Mouse (Mus musculus): ENCODE data around the gene Rps18. TPM values are rescaled to one million over a fixed set of nuclear protein-coding genes. Genes with fewer than 3 reads are reported as not detected.
A peak's percentile ranks its signal among the peaks of the same experiment; 100 is the strongest.

The Rps18 gene
- total RNA-seq, 2 experiments from 2014 or later = 464 to 543 TPM

DNA sequence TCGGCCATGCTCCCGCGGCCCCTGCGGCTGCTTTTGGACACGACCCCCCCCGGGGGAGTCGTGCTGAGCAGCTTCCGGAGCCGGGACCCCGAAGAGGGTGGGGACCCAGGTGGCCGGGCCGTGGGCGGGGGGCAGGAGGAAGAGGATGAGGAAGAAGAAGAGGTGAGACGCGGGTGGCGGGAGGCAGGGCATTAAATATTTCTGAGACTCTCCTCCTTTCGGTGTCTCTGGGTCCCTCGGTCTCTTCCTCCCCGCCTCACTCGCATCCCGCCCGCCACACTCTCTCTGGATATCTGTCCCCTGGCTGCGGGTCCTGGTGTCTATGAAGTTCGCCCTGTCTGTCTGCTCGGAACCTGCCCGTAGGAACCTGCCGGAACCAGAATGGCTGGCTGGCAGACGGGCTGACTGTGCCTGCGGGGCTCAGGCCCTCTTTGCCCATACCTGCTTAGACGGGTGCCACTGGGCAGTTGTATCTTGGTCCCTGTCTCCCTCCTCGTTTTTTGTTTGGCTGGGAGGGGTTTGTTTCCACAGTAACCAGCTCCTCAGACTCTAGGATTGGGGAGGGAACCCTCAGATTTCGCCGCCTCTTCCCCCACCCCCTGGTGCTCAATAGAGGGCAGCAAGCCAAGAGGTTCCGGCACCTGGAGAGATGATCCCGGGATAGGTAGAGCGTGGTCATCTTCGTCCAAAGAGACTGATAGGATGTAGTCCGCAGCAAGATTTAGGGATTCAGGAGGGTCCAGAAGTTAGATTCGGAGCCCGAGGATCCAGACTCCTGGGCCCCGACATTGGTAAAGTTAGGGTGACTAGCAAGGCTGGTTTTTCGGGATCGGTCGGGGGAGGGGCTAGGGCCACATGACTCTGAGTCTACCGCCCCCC lies 25.3 kb downstream of the Rps18 start:
- intact Hi-C loops (cut with DNase I; ENCODE audit: low total_unique reads) = no loop called here
- no peak for DNase-seq

DNA sequence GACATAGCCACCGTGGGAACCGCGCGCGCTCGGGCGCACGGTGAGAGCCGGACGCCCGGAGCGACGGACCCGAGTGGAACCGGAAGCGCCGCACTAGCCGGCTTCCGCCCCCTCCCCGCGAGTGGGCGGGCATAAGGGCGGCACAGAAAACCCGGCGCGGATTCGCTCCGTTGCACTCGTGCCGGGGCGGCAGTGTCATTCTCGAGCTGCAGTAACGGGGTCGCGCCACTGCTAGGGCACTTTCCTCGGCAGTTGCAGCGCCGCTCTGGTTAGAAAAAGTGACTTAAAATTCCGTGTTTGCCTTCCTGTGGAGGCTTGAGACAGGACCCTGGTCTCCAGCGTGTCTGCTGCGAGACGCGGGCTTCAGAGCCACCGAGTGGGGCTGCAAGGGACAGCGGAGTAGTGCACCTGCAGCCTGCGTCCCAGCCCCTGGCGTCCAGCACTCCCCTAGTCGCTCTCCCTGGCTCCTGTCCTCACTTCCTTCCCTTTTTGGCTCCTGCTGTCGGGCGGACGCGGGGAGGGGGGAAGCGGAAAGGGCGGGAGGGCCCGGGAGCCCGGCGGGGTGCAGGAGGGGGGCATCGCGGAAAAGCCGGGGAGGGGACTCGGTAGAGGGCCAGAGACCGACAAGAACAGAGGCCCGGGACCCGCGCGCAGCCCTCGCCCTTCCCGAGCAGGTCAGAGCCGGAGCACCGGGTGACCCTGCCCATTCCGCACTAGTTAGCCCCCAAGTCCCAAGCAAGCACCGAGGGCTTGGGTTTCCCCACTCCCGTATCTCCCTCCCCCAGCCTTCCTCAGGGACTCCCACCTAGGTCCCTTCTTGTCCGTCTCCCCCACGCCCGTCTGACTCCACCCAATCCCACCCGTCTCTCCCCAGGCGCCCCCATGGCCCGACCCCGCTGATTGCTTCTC lies 26.2 kb downstream of the Rps18 start, which contains the start of gene Rgl2:
Gene Rgl2, plus strand, starts transcription at position 173 of the 909 bp plus-strand sequence.
- peak; percentile 94 for DNase-seq
- intact Hi-C loops (cut with DNase I; ENCODE audit: low total_unique reads) = no loop called here

DNA sequence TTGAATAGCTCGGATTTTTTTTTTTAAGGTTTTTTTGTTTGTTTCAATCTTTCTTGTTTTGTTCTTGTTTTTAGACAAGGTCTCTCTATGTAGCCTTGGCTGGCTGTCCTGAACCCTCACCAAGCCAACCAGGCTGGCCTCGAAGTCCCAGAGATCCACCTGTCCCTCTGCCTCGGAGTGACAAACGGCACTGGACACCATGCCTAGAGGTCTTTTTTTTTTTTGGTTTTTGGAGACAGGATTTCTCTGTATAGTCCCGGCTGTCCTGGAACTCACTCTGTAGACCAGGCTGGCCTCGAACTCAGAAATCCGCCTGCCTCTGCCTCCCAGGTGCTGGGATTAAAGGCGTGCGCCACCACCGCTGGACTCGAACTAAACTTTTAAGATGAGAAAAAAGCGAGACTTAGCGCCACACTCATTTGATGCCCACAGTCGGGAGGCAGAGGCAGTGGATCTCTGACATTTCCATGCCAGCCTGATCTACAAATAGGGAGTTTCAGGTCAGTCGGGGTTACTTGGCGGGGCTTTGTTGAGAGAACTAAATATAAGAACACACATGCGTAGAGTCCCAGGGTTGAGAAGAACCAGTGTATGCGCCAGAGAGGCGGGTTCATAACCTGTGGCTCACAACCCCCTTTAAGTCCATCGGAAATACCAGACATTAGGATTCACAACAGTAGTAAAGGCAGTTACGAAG lies 27.4 kb downstream of the Rps18 start:
- DNase-seq = no peak
- intact Hi-C loops (cut with DNase I; ENCODE audit: low total_unique reads) = no loop called here

DNA sequence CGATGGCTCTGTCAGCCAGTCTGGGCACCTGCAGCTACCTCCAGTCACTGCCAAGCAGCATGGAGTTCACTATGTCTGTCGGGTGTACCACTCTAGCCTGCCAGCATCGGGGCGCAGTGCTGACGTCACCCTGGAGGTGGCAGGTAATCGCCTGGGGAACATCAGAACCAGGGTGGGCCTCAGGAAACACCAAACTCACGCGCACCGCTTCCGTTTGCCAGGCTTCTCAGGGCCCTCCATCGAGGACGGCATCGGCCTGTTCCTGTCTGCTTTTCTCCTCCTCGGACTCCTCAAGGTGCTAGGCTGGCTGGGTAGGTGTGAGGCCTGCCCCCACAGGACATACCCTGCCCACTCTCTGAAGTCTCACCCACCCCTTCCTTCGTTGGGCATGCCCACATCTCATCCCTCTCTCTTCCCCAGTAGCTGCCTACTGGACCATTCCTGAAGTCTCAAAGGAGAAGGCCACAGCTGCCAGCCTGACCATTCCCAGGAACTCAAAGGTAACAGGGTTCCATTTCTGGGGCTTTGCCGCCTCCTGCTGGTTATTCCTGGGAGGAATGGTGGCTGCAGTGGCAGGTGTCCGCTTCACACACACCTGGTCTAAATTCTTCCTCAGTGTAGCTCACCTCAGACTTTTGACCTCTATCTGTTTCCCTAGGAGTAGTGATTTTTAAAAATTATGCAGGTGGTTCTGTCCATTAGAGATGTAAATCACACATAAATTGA lies 29.4 kb downstream of the Rps18 start:
- no peak for DNase-seq
- intact Hi-C loops (cut with DNase I; ENCODE audit: low total_unique reads) = no loop called here

DNA sequence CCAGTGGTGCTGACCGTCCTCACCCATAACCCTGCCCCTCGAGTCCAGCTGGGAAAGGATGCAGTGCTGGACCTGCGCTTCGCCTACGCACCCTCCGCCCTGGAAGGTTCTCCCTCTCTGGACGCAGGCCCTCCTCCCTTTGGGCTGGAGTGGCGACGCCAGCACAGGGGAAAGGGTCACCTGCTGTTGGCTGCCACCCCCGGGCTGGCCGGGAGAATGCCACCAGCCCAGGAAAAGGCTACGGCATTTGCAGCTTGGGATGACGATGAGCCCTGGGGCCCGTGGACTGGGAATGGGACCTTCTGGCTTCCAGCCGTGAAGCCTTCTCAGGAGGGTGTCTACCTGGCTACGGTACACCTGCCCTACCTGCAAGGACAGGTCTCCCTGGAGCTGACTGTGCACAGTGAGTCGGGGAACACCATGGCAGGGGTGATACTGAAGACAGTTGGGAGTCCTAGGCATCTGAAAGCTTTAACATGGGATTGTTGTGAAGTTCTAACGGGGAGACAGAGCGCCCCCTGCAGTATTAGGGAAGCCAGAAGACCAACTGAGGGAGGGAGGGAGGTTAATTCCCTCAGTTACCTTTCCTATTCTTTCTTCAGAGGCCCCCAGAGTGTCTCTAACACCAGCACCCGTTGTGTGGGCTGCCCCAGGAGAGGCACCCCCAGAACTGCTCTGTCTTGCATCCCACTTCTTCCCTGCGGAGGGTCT lies 30.2 kb downstream of the Rps18 start:
- DNase-seq = peak; percentile 7
- intact Hi-C loops (cut with DNase I; ENCODE audit: low total_unique reads) = no loop called here

DNA sequence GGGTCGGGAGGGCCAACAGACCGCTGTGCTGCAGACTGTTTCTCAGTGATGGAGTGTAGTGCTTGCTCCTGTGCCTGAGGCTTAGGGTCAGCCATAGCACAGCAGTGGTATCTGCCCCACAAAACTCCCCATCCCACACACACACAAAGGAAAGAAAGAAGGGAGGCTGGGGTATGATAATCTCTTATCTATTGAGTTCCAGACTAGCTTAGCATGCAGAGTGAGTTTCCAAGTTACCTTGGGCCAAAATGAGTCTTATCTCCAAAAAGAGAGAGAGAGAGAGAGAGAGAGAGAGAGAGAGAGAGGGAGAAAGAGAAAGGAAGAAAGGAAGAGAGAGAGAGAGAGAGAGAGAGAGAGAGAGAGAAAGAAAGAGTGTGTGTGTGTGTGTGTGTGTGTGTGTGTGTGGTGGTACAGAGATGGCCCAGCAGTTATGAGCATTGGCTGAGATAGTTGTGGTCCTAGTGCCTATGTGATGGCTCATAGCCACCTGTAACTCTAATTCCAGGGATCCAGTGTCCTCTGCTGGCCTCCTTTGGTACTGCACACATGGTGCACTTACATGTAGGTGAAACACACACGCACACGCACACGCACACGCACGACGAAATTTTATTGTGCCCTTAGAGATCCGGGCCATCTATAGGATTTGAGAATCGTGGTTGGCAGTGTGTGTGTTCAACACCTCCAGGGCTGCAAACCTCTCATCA lies 31.1 kb downstream of the Rps18 start:
- intact Hi-C loops (cut with DNase I; ENCODE audit: low total_unique reads) = no loop called here
- DNase-seq = peak; percentile 13

DNA sequence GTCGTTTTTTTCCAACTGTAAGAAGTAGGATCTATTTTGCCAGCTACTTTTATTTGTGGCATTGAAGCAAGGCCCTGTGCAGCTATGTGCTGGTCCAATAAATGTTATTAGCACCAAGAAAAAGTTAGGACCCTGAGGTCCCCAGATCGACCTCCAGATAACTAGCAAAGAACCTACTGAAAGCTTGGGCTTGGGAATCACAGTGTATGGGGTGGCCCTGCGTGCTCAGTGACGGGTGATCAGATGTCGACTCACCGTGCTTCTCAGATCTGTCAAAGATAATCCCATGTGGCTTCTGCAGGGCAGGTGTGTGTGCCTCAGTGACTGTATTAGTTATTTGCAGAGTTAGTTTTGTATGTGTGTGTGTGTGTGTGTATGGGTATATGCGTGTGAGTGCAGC lies 34.4 kb downstream of the Rps18 start:
- no peak for DNase-seq
- intact Hi-C loops (cut with DNase I; ENCODE audit: low total_unique reads) = no loop called here

DNA sequence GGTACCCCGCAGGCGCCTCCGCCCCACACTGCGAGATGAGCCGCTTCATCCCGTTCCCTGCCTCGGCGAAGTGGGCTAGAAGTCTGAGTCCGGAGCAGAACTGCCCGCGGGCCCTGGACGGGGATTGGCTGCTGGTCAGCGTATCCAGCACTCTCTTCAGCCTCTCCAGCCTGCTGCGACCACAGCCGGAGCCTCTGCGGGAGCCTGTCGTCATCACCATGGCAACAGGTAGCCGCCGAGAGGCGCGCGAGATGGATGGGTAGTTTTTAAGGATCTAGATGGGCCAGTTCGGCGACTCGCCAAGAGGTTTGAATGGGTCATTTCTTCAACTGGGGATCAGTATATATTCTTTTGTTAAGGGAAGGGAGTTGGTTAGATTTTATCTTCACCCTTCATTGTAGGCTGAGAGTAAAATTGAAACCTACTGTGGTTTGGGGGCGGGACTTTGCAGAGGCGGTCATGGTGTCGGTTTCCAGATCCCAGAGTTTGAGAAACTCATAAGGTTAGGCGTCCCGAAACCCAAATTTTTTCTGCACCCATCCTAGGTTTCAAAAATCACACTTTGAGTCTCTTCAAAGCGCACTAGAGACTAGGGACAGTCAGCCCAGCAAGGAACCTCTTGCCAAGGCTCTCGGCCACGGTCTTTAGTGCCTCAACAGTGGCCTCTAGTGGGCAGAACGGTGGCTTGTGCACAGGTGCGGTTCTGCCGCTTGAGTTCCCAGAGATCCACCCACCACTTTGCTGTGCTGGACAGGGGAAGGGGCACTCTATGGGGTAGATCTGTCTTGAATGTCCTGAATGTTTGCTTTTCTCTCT lies 35.3 kb downstream of the Rps18 start:
- DNase-seq = peak; percentile 83
- intact Hi-C loops (cut with DNase I; ENCODE audit: low total_unique reads) = no loop called here

DNA sequence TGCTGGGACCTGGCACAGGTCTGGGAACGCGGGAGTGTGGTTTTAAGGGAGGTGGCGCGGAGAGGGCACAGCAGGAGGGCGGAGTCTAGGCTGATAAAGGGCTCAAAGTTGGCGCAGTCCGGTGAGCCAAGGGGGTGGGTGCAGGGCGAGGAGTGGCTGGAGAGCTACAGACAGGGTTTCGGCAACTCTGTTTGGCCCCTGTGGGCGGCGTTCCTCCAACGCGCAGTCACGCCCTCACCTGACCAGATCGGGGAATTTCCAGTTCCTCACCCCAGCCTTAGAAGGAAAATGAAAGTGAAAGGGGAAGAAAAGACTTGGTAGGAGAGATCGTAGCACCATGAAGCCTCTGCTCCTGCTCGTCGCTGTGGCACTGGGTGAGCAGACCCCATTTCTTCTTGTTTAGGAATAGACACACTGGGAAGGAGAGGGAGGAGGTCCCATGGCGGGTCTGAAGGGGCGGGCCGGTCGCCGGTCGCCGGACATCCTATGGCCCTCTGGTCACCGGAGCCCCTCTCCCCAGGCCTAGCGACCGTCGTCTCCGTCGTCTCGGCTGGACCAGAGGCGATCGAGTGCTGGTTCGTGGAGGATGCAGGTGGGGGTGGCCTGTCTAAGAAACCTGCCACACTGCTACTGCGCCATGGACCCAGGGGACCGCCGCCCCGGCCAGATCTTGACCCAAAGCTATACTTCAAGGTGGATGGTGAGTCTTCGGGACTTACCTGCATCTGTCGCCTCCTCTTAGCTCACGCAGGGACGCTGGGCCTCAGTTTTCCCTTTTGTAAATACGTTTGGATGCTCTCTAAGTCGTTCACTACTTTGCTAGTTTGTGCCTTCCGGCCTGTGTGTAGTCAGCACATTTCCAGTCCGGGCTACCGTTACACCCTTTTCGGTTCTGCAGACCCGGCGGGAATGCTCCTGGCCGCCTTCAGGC lies 36.2 kb downstream of the Rps18 start:
- DNase-seq = peak; percentile 75
- intact Hi-C loops (cut with DNase I; ENCODE audit: low total_unique reads) = no loop called here

DNA sequence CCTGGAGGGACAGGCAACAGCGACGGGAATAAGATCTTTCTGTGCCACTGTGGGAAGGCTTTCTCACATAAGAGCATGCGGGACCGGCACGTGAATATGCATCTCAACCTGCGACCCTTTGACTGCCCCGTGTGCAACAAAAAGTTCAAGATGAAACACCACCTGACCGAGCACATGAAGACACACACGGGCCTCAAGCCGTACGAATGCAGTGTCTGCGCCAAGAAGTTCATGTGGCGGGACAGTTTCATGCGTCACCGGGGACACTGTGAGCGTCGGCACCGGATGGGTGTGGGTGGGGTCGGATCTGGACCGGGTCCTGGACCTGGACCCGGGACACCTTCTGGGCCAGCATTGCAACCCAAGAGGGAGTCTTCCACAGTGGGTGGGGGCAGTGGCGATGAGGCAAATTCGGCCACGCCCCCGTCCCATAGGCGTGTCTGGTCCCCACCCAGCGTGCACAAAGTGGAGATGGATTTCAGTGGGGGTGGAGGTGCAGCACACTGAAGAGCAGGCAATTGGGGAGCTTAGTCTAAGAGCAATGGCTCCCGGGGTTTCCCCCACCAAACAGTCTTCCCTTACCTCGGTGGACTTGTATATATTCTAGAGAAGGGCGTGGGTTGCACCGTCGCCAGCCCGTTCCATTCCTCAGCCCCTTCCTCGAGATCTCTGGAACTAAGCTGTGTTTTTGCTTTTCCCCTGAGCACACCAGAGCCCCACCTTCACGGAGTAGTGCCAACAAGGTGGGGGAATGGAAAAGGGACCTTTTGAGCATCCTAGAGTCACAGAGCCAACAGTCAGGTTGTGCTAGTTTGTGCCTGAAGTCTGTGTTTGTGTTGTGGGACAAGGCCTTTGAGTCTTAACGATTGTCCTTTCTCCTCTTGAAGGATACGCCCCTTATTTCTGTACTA lies 37.3 kb downstream of the Rps18 start:
- intact Hi-C loops (cut with DNase I; ENCODE audit: low total_unique reads) = no loop called here
- peak; percentile 36 for DNase-seq

DNA sequence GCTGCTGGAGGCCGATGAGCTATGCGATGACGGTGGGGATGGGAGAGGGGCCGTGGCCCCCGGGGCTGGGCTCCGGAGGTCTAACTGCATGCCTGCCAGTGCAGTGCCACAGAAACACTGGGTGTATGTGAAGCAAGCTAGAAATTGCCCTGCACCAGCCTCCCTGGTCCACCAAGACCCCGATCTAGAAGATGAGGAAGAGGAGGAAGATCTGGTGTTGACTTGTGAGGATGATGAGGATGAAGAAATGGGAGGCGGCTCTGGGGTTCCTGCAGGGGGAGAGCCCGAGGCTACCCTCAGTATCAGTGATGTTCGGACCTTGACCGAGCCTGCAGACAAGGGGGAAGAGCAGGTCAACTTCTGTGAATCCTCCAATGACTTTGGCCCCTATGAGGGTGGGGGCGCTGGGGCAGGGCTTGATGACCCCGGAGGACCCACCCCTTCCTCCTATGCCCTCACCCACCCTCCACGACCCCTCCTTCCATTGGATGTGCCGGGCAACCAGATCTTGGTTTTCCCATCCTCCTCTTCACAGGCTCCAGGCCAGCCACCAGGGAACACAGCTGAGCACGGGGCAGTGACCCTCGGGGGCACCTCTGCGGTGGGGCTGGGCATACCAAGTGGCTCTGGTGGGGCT lies 38.0 kb downstream of the Rps18 start:
- DNase-seq = peak; percentile 15
- intact Hi-C loops (cut with DNase I; ENCODE audit: low total_unique reads) = no loop called here

DNA sequence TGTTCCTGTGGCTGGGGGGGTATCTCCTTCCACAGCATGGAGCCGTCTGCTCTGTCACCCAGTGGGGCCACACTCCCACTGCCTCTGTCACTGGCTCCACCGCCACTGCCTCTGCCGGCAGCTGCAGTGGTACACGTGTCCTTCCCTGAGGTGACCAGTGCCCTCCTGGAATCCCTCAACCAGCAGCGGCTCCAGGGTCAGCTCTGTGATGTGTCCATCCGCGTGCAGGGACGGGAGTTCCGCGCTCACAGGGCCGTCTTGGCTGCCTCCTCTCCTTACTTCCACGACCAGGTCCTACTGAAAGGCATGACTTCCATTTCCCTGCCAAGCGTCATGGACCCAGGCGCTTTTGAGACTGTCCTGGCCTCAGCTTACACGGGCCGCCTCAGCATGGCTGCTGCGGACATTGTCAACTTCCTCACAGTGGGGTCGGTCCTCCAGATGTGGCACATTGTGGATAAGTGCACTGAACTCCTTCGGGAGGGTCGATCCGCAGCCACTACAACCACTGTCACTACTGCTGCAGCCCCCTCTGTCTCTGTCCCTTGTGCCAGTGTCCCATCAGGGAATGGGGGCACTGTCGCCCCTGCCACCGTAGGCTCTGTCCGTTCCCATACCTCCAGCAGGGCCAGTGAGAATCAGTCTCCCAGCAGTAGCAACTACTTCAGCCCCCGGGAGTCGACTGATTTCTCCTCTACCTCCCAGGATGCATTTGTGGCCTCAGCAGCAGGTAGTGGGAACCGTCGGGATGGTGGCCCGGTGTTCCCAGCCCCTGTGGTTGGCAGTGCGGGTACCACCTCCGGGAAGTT lies 38.8 kb downstream of the Rps18 start:
- intact Hi-C loops (cut with DNase I; ENCODE audit: low total_unique reads) = no loop called here
- DNase-seq = no peak

DNA sequence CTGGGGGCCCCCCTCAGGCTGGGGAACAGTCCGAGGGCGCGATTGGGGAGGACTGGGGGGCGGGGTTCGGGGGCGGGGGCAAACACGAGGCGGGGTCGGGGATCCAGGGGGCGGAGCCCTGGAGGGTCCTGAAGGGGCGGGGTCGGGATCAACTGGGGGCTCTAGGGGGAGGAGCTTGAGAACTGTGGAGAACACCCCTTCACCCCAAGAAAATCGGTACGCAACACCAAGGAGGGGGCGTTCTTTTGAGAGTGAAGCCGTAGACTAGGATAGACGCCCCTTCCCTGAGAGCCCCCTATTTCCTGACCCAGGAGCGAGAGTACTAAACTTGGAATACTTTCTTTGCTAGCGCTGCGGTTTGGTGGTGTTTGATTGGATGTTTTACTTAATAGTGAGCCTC lies 39.5 kb downstream of the Rps18 start:
- DNase-seq = no peak
- intact Hi-C loops (cut with DNase I; ENCODE audit: low total_unique reads) = no loop called here

DNA sequence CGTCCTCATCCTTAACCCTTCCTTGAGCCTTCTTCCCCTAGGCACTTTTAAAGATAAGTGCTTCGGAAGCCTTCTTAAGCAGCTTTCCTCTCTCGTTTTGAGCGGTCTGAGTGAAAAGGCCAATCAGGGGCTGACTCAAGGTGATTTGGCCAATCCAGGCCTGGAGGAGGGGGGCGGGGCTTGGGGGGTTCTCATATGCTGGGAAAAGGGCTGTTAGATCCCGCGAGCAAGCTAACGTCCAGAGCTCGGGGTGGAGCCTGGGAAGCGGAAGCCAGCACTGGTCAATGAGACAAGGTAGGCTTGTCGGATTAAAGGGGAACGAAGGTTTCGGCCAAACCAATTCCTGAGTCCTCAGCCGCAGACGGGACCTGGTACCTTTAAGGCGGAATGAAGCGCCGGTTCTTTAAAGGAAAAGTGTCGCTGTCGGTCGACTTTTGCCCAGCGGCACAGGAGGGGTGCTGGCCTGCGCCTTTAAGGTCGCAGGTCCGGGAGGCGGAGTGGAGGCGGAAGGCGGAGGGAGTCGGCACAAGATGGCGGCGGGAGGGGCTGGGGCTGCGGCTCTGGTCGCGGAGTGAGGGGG lies 40.0 kb downstream of the Rps18 start, which contains the start of the genes Tapbp and Zbtb22:
Gene Tapbp, plus strand, starts transcription at position 229 of the 580 bp plus-strand sequence.
Gene Zbtb22, plus strand, starts transcription at position 234 of the 580 bp plus-strand sequence.
- intact Hi-C loops (cut with DNase I; ENCODE audit: low total_unique reads) = no loop called here
- peak; percentile 95 for DNase-seq

All from gastrocnemius, postnatal 14 days (tissue).